Mouse (Mus musculus): ENCODE measurements around the gene Maml2. TPM values are rescaled to one million over a fixed set of nuclear protein-coding genes. Genes with fewer than 3 reads are reported as not detected.

Maml2 gene
- total RNA-seq, 1 experiment from 2014 or later: 5.0 TPM

- ATAC-seq (replicated peaks in 1 of 2; ENCODE audit: insufficient read depth in 1 of 2, low FRiP score in 2 of 2, low TSS enrichment in 1 of 2, low read depth in 1 of 2, poor library complexity in 2 of 2, severe bottlenecking in 2 of 2): peak; percentile 88 to 90
These were observed 238.9 kb downstream of the Maml2 start for GRCm38 (mm10) chr9:13536419-13537261.

- no peak for ATAC-seq (replicated peaks in 1 of 2; ENCODE audit: insufficient read depth in 1 of 2, low FRiP score in 2 of 2, low TSS enrichment in 1 of 2, low read depth in 1 of 2, poor library complexity in 2 of 2, severe bottlenecking in 2 of 2)
These were observed 240.4 kb downstream of the Maml2 start for GRCm38 (mm10) chr9:13538200-13538599.

- ATAC-seq (replicated peaks in 1 of 2; ENCODE audit: insufficient read depth in 1 of 2, low FRiP score in 2 of 2, low TSS enrichment in 1 of 2, low read depth in 1 of 2, poor library complexity in 2 of 2, severe bottlenecking in 2 of 2): no peak
These were observed 241.8 kb downstream of the Maml2 start for GRCm38 (mm10) chr9:13539535-13539934.

DNA sequence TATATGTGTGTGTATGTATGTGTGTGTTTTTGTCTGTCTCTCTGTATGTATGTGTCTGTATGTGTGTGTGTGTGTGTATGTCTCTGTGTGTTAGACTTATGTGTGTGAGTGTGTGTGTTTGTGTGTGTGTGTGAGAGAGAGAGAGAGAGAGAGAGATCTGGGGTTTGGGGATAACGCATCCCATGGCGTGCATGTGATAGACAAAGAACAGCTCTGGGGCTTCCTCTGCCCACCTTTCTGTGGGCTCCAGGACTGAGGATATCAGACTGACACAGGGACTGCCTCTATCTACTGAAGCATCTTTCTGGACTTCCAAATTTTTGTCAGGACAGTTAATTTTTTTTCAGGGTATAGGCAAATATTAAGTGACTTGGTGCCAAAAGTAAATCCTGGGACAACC is 242.5 kb downstream of the Maml2 start:
- ATAC-seq (replicated peaks in 1 of 2; ENCODE audit: insufficient read depth in 1 of 2, low FRiP score in 2 of 2, low TSS enrichment in 1 of 2, low read depth in 1 of 2, poor library complexity in 2 of 2, severe bottlenecking in 2 of 2): no peak

- peak; percentile 51 to 54 for ATAC-seq (replicated peaks in 1 of 2; ENCODE audit: insufficient read depth in 1 of 2, low FRiP score in 2 of 2, low TSS enrichment in 1 of 2, low read depth in 1 of 2, poor library complexity in 2 of 2, severe bottlenecking in 2 of 2)
These were observed 243.0 kb downstream of the Maml2 start for GRCm38 (mm10) chr9:13540781-13541180.

DNA sequence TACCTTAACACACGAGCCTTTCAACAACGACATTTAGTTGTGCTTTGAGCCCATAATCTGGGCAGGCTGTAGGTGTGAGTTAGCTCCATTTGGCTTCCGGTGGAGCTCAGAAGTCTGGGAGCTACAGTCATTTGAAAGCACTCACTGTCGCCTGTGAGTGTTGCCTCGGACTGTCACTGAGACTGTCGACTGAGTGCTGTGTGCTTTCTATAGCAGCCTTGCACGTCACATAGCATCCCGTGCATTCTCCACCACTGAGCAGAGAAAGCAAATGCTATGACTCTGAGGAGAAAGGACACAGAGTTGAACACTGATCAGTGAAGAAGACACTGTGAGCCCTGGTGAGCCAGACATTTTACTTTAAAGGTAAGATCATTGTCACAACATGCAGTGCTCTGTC is 245.4 kb downstream of the Maml2 start:
- no peak for ATAC-seq (replicated peaks in 1 of 2; ENCODE audit: insufficient read depth in 1 of 2, low FRiP score in 2 of 2, low TSS enrichment in 1 of 2, low read depth in 1 of 2, poor library complexity in 2 of 2, severe bottlenecking in 2 of 2)

- no peak for ATAC-seq (replicated peaks in 1 of 2; ENCODE audit: insufficient read depth in 1 of 2, low FRiP score in 2 of 2, low TSS enrichment in 1 of 2, low read depth in 1 of 2, poor library complexity in 2 of 2, severe bottlenecking in 2 of 2)
These were observed 246.4 kb downstream of the Maml2 start for GRCm38 (mm10) chr9:13544133-13544532.

DNA sequence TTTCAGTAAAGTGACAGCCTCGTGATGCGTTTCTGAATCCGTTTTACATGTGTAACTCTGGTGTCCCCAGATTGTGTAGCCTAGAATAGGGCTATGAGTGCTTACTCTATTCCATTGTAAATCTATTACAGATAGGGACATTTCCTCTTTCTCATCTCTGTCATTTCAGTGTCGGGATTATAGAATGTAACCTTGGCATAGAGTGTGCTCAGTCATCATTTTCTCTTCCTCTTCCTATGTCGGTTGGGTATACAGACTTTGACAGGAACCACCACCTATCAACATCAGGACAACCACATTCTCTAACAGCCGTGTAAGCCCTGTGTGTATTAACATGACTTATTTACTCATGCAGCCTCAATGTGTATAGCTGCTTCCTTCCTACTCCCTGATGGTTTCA is 248.0 kb downstream of the Maml2 start:
- peak; percentile 68 to 78 for ATAC-seq (replicated peaks in 1 of 2; ENCODE audit: insufficient read depth in 1 of 2, low FRiP score in 2 of 2, low TSS enrichment in 1 of 2, low read depth in 1 of 2, poor library complexity in 2 of 2, severe bottlenecking in 2 of 2)

GRCm38 (mm10) chr9:13549911-13550310 is 252.2 kb downstream of the Maml2 start:
- peak; percentile 40 to 56 for ATAC-seq (replicated peaks in 1 of 2; ENCODE audit: insufficient read depth in 1 of 2, low FRiP score in 2 of 2, low TSS enrichment in 1 of 2, low read depth in 1 of 2, poor library complexity in 2 of 2, severe bottlenecking in 2 of 2)

GRCm38 (mm10) chr9:13552380-13553052 is 254.8 kb downstream of the Maml2 start:
- ATAC-seq (replicated peaks in 1 of 2; ENCODE audit: insufficient read depth in 1 of 2, low FRiP score in 2 of 2, low TSS enrichment in 1 of 2, low read depth in 1 of 2, poor library complexity in 2 of 2, severe bottlenecking in 2 of 2): no peak

- ATAC-seq (replicated peaks in 1 of 2; ENCODE audit: insufficient read depth in 1 of 2, low FRiP score in 2 of 2, low TSS enrichment in 1 of 2, low read depth in 1 of 2, poor library complexity in 2 of 2, severe bottlenecking in 2 of 2): no peak
These were observed 257.0 kb downstream of the Maml2 start for GRCm38 (mm10) chr9:13554773-13555172.

DNA sequence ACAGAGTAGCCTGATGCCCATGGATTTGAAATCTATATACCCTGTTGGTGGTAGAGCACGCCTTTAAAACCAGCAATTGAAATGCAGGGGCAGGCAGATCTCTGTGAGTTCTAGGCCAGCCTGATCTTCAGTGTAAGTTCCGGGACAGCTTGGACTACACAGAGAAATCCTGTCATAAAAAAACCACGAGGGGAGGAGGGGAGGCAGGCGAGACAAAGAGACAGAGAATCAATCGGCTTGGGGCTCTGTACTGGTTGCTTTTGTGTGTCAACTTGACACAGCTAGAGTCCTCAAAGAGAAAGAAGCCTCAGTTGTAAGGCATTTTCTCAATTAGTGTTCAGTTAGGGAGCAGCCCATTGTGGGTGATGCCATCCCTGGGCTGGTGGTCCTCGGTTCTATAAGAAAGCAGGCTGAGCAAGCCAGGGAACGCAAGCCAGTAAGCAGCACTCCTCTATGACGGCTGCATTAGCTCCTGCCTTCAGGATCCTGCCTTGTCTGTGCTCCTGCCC is 258.3 kb downstream of the Maml2 start:
- no peak for ATAC-seq (replicated peaks in 1 of 2; ENCODE audit: insufficient read depth in 1 of 2, low FRiP score in 2 of 2, low TSS enrichment in 1 of 2, low read depth in 1 of 2, poor library complexity in 2 of 2, severe bottlenecking in 2 of 2)

GRCm38 (mm10) chr9:13556696-13557095 is 258.9 kb downstream of the Maml2 start:
- peak; percentile 55; a peak in 3 of 4 replicates for ATAC-seq (replicated peaks in 1 of 2; ENCODE audit: insufficient read depth in 1 of 2, low FRiP score in 2 of 2, low TSS enrichment in 1 of 2, low read depth in 1 of 2, poor library complexity in 2 of 2, severe bottlenecking in 2 of 2)

- ATAC-seq (replicated peaks in 1 of 2; ENCODE audit: insufficient read depth in 1 of 2, low FRiP score in 2 of 2, low TSS enrichment in 1 of 2, low read depth in 1 of 2, poor library complexity in 2 of 2, severe bottlenecking in 2 of 2): no peak
These were observed 261.1 kb downstream of the Maml2 start for GRCm38 (mm10) chr9:13558811-13559372.

DNA sequence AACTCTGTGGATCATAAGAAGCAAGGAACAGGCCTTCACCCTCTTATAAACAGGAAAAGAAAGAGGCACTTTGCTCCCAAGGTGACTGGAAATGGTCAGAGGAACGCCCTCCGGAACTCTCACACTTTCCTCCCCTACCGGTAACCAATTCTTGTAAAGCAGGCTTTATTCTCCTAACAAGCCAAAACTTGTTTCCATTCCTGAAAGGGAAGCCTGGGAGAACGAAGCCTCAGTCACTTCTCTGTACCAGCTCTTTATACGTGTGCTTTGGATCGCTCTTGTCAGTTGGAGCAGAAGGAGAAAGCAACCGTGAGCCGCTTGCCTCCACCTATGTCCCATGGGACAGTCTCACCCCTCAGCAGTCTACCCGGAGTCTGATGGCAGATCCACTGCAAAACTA is 262.9 kb downstream of the Maml2 start:
- ATAC-seq (replicated peaks in 1 of 2; ENCODE audit: insufficient read depth in 1 of 2, low FRiP score in 2 of 2, low TSS enrichment in 1 of 2, low read depth in 1 of 2, poor library complexity in 2 of 2, severe bottlenecking in 2 of 2): no peak

- ATAC-seq (replicated peaks in 1 of 2; ENCODE audit: insufficient read depth in 1 of 2, low FRiP score in 2 of 2, low TSS enrichment in 1 of 2, low read depth in 1 of 2, poor library complexity in 2 of 2, severe bottlenecking in 2 of 2): no peak
These were observed 263.6 kb downstream of the Maml2 start for GRCm38 (mm10) chr9:13561335-13561734.

DNA sequence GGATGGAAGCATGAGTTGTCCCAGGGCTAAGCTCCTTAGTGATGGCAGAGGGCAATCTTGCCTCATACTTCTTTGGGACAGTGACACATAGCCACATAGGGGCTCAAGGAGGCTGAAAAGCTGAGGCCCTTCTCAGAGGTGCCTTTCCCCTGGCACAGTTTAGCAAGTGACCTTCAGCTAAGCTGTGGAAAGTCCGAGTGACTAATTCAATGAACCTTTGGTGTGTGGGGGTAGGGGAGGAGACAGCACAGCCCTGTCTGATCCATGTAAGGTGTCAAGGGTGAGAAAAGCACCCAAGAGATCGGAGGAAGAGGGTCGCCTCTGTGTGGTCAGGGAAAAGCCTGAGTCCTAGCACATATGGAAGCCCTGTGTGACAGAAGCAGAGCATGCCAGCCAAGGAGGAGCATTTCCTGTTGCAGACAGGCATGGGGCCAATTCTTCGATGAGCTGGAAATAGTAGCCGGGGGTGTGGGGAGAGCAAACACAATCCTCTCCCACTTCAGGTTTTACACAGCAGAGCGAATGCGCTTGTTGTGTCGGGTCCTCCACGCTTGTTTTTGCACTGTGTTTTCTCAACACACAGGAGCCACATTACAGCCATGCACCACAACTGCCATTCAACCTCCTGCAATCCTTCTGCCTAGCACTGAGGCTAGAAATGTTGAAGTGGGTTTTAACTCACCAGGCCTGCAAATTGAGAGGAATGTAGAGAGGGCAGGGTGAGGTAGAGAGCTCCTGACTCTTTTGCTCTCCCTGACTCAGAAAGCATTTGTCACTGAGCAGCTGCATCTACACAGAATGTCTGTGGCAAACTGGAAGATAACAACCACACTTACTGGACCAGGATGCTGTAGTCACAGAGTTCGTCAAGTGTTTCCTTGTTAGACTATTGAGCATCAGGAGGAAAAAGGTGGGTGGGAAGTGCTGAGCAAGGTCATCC is 266.0 kb downstream of the Maml2 start:
- ATAC-seq (replicated peaks in 1 of 2; ENCODE audit: insufficient read depth in 1 of 2, low FRiP score in 2 of 2, low TSS enrichment in 1 of 2, low read depth in 1 of 2, poor library complexity in 2 of 2, severe bottlenecking in 2 of 2): peak; percentile 17 to 23; a peak in 2 of 4 replicates

Measured in hematopoietic stem cell, adult 5-6 weeks (primary cell).